Mouse (Mus musculus) intestine, postnatal 0 days (tissue): Measurements from ENCODE around the gene Ptch1. TPM values are rescaled to one million over a fixed set of nuclear protein-coding genes. Genes with fewer than 3 reads are reported as not detected.

Experiments
- ATAC-seq: fragments of 200-750 bp; cut with Nextera tagmentation; 2 replicates; pipeline ENCODE4 v1.8.0; 2017; ENCODE audit warnings: mild to moderate bottlenecking, moderate TSS enrichment, moderate library complexity
- H3K27ac ChIP-seq: fragments of 300-500 bp; sonication (generic); 2 replicates; pipeline ENCODE4 v1.5.1; 2014; ENCODE audit warnings: mild to moderate bottlenecking, low read depth, low read length, moderate library complexity
- H3K27me3 ChIP-seq: fragments of 300-500 bp; sonication (generic); replicated peaks from 2 replicates; pipeline ENCODE4 v1.6.1; 2014; ENCODE audit warnings: low read length, mixed read lengths; ENCODE audit not compliant: control insufficient read depth, insufficient read depth
- H3K36me3 ChIP-seq: fragments of 300-500 bp; sonication (generic); 2 replicates; pipeline ENCODE4 v1.6.1; 2014; ENCODE audit warnings: mild to moderate bottlenecking, moderate library complexity; ENCODE audit not compliant: control insufficient read depth, insufficient read depth
- H3K4me1 ChIP-seq: fragments of 300-500 bp; sonication (generic); replicated peaks from 2 replicates; pipeline ENCODE4 v1.6.1; 2014; ENCODE audit warnings: antibody characterized with exemption, low read length, mixed read lengths; ENCODE audit not compliant: control insufficient read depth, insufficient read depth
- H3K4me2 ChIP-seq: fragments of 300-500 bp; sonication (generic); replicated peaks from 2 replicates; pipeline ENCODE4 v1.6.1; 2014; ENCODE audit warnings: low read depth, mild to moderate bottlenecking, moderate library complexity
- H3K4me3 ChIP-seq: fragments of 300-500 bp; sonication (generic); 2 replicates; pipeline ENCODE4 v1.5.1; 2014; ENCODE audit warnings: low read depth, low read length
- H3K9ac ChIP-seq: fragments of 300-500 bp; sonication (generic); 2 replicates; pipeline ENCODE4 v1.6.1; 2014; ENCODE audit warnings: mild to moderate bottlenecking, low read depth, low read length
- H3K9me3 ChIP-seq: fragments of 300-500 bp; sonication (generic); 2 replicates; pipeline ENCODE4 v1.6.1; 2016; ENCODE audit warnings: mixed run types; ENCODE audit not compliant: control insufficient read depth
- CTCF ChIP-seq: sonication (generic); IDR thresholded peaks from 2 replicates; pipeline ENCODE4 v1.5.1; 2016; ENCODE audit warnings: low read depth, mild to moderate bottlenecking, control low read depth, antibody characterized with exemption, moderate library complexity
- WGBS: fragments of 180-500 bp; shearing (Covaris S2); extraction: QIAGEN DNeasy Blood & Tissue Kit; methylation state at CpG from one replicate; pipeline ENCODE4 v1.1.7; 2014; 5-methylcytosine and 5-hydroxymethylcytosine counted together
- polyA plus RNA-seq: library from polyadenylated mRNA; unstranded; fragments of >200 nt; fragmentation: Nextera tagmentation; extraction: Ambion mirVana; gene quantifications from 2 replicates; pipeline ENCODE4 v1.2.1, GENCODE M21; 2015

Ptch1 gene
- 11.0 and 11.9 TPM in 2 replicates for polyA plus RNA-seq

DNA sequence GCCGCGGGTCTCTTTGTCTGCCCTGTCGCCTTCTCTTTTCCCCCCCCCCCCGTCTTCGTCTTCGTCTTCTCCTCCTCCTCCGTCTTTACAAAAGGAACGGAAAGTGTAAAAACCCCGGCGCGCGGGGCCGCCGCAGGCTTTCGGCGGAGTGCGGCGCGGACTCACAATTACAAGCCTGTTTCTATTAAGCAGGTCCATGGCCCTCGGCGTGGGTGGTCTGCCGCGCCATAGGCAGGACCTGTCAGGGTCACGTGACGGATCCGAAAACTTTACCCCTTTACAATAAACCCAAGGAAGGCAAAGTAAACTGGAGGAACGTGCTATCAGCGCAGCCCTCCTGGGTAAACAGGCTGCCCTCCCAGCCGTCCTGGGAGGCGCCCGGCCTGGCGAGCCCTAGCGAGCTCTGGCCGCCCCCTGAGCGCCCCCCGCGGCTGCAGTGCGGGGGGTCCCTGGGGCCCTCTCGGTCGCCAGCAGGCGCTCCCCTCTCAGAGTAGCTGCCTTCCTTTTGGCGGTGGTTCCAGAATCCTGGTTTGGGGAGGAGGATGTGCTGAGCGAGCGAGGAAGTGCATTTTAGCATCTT is at the start of gene Ptch1:
TSS of gene Ptch1 (minus strand) at position 343 of the 580 bp plus-strand sequence.
- Histone ChIP-seq H3K4me2 (peak within 1 kb of the TSS; percentile 95), H3K9me3 (no peaks in the 10 kb centered on the region), H3K27ac (peak within 1 kb of the TSS; percentile 87), H3K27me3 (peaks cover 29% of the 10 kb centered on the region), H3K36me3 (no peaks in the 10 kb centered on the region), H3K4me1 (no peaks in the 10 kb centered on the region), H3K9ac (peak within 1 kb of the TSS; percentile 73), H3K4me3 (peak within 1 kb of the TSS; percentile 78)
- peak; percentile 34; the same call in 1 of the 2 replicates for TF ChIP-seq CTCF
- 1% methylated on average over 43 of the region's 44 CpGs for WGBS
- ATAC-seq: 0 out of 2 replicates have a peak, but pooled peaks have one; percentile 31

- 72% methylated on average over 3 of the region's 3 CpGs for WGBS
- H3K4me3 ChIP-seq: no peak overlapping the region
Measured at GRCm38 (mm10) chr13:63621301-63621700, 47.9 kb upstream of the Ptch1 start.

DNA sequence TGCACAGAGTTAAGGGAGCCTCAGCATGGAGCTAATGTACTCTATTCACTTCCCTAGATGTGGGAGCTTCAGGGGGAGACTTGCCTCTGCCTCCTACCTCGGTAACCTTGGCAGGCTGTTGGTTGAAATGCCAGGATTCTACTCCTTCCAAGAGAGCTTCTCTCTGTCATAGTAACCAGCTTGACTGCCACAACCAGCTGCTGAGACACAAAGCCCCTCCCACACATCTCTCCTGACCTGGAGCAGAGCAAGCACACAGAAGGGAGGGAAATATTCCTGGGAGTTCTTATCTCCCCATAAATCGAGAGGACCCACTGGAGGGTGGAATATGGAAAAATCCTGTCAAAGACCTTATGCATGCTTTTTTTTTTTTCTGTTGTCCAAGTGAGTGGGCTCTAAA is 39.8 kb upstream of the Ptch1 start:
- Histone ChIP-seq H3K27ac (no peak overlapping the region), H3K9ac (no peak overlapping the region), H3K36me3 (no peaks in the 10 kb centered on the region), H3K4me1 (no peaks in the 10 kb centered on the region), H3K27me3 (no peaks in the 10 kb centered on the region), H3K9me3 (no peaks in the 10 kb centered on the region), H3K4me3 (no peak overlapping the region), H3K4me2 (no peak overlapping the region)
- ATAC-seq: no peak
- TF ChIP-seq CTCF: no peak
- 38% methylated on average over 2 of the region's 2 CpGs for WGBS

More at GRCm38 (mm10) chr13:63621301-63621700, 47.9 kb upstream of the Ptch1 start:
- no peak overlapping the region for H3K4me2 ChIP-seq
- H3K27ac ChIP-seq: no peak overlapping the region
- H3K36me3 ChIP-seq: no peaks in the 10 kb centered on the region
- H3K9ac ChIP-seq: no peak overlapping the region
- no peak for ATAC-seq
- H3K4me1 ChIP-seq: no peaks in the 10 kb centered on the region
- no peaks in the 10 kb centered on the region for H3K27me3 ChIP-seq
- H3K9me3 ChIP-seq: no peaks in the 10 kb centered on the region
- no peak for TF ChIP-seq CTCF

DNA sequence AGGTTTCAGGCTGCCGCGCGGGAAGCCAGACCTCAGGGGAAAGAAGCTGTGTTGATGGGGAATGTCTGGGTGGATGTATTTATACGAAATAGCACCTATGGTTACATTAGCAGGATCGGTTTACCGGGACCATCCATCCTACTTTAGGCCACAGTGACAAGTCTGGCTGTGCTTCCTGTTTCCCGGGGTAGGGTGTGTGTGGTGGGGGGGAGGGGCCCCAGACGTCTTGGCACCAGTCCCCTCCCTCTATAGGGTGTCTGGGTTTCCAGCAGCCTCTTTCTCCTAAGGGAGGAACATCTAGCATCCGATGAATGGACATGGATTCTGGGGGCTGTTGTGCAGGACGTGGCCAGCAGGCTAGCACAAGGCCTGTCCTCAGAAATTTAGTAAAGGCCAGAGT is 36.3 kb upstream of the Ptch1 start:
- no peak for TF ChIP-seq CTCF
- no peak for ATAC-seq
- Histone ChIP-seq H3K4me3 (no peak overlapping the region), H3K9ac (no peak overlapping the region), H3K36me3 (no peaks in the 10 kb centered on the region), H3K4me2 (no peak overlapping the region), H3K9me3 (no peaks in the 10 kb centered on the region), H3K4me1 (no peaks in the 10 kb centered on the region), H3K27ac (no peak overlapping the region), H3K27me3 (no peaks in the 10 kb centered on the region)
- WGBS: 18% methylated on average over 10 of the region's 10 CpGs

GRCm38 (mm10) chr13:63597593-63597992 is 24.2 kb upstream of the Ptch1 start:
- no peak overlapping the region for H3K4me3 ChIP-seq
- no peak for ATAC-seq
- WGBS: 62% methylated on average over 3 of the region's 3 CpGs
- H3K27ac ChIP-seq: no peak overlapping the region
- H3K9ac ChIP-seq: no peak overlapping the region
- TF ChIP-seq CTCF: no peak
- H3K4me2 ChIP-seq: no peak overlapping the region
- H3K9me3 ChIP-seq: no peaks in the 10 kb centered on the region
- H3K27me3 ChIP-seq: no peaks in the 10 kb centered on the region
- H3K4me1 ChIP-seq: no peaks in the 10 kb centered on the region
- H3K36me3 ChIP-seq: no peaks in the 10 kb centered on the region

- H3K9me3 ChIP-seq: no peaks in the 10 kb centered on the region
- no peak overlapping the region for H3K4me2 ChIP-seq
- H3K4me3 ChIP-seq: no peak overlapping the region
- 60% methylated on average over 7 of the region's 7 CpGs for WGBS
- TF ChIP-seq CTCF: no peak
- no peaks in the 10 kb centered on the region for H3K4me1 ChIP-seq
- no peaks in the 10 kb centered on the region for H3K36me3 ChIP-seq
- no peak overlapping the region for H3K9ac ChIP-seq
- no peak overlapping the region for H3K27ac ChIP-seq
- no peak for ATAC-seq
- no peaks in the 10 kb centered on the region for H3K27me3 ChIP-seq
Measured at GRCm38 (mm10) chr13:63595869-63596268, 22.5 kb upstream of the Ptch1 start.
